Mouse (Mus musculus): ENCODE data around the gene Capn15.

Gene Capn15

DNA sequence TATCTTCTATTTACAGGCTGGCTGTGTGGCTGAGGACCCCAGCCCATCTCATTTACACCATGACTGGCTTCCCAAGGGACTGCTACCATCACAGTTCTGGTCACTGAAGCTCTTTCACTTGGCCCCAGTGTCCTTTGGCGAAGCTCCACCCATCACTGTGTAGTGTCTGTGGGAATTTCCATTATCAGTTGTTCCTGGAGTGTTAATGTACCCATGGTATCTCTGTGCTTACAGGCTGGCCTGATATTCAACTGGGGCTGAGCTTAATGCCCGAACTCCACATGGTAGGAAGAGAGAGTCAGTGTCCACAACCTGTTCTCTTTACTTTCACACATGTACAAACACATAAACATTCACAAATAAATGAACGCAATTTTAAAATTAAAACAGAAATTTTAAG lies 7.9 kb upstream of the Capn15 start:
- no peak for DNase-seq (ENCODE audit: low read depth, low spot score)

GRCm38 (mm10) chr17:25992274-25992673 lies 6.7 kb upstream of the Capn15 start:
- no peak for DNase-seq (ENCODE audit: low read depth, low spot score)

DNA sequence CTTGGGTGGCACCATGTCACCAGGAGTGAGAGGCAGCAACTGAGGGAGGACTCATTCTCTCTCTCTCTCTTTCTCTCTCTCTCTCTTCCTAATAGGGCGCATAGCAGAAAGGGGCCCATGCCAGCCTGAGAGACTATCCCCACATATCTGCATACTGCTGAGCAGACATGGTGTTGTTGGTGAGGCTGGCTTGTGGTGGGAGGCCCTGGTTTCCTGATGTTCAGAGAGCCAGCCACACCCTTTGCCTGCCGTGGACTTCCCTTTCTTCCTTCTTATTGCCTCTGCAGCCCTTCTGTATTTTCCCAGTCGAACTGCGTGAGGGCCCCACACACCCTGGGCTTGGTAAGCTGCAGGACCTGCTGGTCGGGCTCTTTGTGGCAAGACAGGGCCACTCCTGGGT lies 4.7 kb upstream of the Capn15 start:
- no peak for DNase-seq (ENCODE audit: low read depth, low spot score)

- DNase-seq (ENCODE audit: low read depth, low spot score): no peak
Measured at GRCm38 (mm10) chr17:25984556-25985305, 865 bp downstream of the Capn15 start.

DNA sequence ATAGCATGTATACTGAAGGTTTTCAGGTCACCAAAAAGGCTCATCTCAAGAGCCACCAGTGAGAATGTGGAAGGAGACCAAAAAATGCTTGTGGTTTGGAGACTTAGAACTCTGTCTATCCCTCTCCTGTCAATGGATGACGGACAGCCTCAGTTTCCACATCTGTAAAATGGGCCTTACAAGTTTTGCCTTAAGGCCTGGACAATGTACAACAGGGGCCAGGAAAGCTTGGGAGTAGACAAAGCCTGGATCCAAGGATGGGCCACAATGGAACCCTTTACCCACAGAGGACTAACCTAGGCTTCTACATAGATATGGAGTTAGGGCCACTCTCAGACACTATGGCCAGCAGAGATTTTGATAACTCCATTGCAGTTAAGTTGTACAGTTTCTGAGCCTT lies 1.5 kb downstream of the Capn15 start:
- DNase-seq (ENCODE audit: low read depth, low spot score): no peak

- DNase-seq (ENCODE audit: low read depth, low spot score): no peak
Measured at GRCm38 (mm10) chr17:25982913-25983312, 2.7 kb downstream of the Capn15 start.

- DNase-seq (ENCODE audit: low read depth, low spot score): no peak
Measured at GRCm38 (mm10) chr17:25980854-25981253, 4.7 kb downstream of the Capn15 start.

- no peak for DNase-seq (ENCODE audit: low read depth, low spot score)
Measured at GRCm38 (mm10) chr17:25979829-25980738, 5.5 kb downstream of the Capn15 start.

DNA sequence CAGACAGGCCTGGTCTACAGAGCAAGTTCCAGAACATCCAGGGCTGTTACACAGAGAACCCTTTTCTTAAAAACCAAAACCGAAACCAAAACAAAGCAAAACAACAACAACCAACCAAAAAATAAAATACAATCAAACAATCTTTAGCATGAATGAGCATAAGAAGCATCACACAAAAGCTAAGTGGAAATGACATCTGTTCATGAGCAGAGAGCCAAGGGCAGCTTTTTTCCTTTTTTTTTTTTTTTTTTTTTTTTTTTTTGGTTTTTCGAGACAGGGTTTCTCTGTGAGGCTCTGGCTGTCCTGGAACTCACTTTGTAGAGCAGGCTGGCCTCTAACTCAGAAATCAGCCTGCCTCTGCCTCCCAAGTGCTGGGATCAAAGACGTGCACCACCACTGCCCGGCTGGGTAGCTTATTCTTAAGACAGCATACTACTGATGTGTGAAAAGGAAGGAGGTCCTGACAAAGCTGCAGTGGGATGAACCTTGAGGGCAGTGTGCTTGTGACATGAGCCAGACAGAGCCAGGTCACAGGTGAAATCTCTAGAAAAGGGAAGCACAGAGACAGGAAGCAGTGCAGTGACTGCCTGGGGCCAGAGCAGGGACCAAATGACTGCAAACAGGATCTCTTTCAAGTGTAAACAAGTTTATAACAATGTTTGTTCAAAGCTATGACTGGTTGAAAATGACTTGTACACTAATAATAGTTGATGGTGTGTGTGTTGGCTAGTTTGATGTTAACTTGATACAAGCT lies 14.5 kb downstream of the Capn15 start:
- no peak for DNase-seq (ENCODE audit: low read depth, low spot score)

GRCm38 (mm10) chr17:25970448-25970847 lies 15.1 kb downstream of the Capn15 start:
- DNase-seq (ENCODE audit: low read depth, low spot score): no peak

- DNase-seq (ENCODE audit: low read depth, low spot score): no peak
Measured at GRCm38 (mm10) chr17:25968176-25968575, 17.4 kb downstream of the Capn15 start.

- no peak for DNase-seq (ENCODE audit: low read depth, low spot score)
Measured at GRCm38 (mm10) chr17:25967652-25968051, 17.9 kb downstream of the Capn15 start.

GRCm38 (mm10) chr17:25964271-25964670 lies 21.3 kb downstream of the Capn15 start:
- DNase-seq (ENCODE audit: low read depth, low spot score): no peak

DNA sequence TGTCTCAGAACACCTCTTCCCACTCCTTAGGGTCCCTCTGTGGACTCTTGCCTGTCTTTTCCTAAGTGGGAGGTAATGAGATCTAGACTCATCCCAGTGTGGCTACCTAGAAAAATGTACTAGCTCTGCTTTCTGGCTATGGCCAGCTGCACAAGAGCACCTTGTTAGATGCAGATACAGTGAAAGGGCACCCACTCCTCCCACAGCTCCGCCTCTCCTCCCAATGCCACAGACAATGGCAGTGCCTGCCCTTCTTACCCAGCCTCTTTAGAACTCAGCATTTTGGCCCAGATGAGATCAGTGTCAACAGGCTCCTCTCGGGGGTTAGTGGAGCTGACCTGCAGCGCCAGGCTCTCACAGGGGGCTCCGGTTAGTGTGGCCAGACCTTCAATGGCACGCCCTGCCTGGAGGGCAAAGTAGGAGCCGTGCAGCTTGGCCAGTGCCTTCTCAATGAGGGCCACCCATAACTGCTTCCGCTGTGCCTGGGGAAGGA lies 23.1 kb downstream of the Capn15 start:
- no peak for DNase-seq (ENCODE audit: low read depth, low spot score)

GRCm38 (mm10) chr17:25961566-25961965 lies 24.0 kb downstream of the Capn15 start:
- DNase-seq (ENCODE audit: low read depth, low spot score): no peak

GRCm38 (mm10) chr17:25959630-25960467 lies 25.7 kb downstream of the Capn15 start:
- no peak for DNase-seq (ENCODE audit: low read depth, low spot score)

GRCm38 (mm10) chr17:25958771-25959494 lies 26.7 kb downstream of the Capn15 start:
- DNase-seq (ENCODE audit: low read depth, low spot score): no peak

DNA sequence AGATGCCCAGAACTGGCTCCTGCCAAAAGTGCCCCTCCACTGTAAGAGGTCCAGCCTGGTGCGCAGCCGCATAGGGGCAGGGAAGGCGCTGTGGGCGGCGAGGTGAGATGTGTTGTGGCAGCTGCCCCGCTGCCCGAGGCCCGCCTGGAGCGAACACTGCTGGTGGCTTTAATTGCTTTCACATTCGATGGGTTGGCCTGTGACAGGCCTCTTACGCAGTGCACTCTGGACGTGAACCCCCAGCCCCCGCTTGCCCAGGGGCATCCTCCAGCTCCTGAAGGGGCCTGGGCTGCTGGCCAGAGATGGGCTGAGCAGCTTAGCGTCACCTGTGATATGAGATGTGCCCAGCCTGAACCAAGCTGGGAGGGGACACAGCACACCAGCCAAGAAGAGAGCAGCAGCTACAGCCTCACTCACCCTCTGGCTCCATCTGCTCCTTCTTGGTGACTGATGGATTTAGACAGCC lies 28.0 kb downstream of the Capn15 start:
- no peak for DNase-seq (ENCODE audit: low read depth, low spot score)

- DNase-seq (ENCODE audit: low read depth, low spot score): no peak
Measured at GRCm38 (mm10) chr17:25956631-25957030, 29.0 kb downstream of the Capn15 start.

DNA sequence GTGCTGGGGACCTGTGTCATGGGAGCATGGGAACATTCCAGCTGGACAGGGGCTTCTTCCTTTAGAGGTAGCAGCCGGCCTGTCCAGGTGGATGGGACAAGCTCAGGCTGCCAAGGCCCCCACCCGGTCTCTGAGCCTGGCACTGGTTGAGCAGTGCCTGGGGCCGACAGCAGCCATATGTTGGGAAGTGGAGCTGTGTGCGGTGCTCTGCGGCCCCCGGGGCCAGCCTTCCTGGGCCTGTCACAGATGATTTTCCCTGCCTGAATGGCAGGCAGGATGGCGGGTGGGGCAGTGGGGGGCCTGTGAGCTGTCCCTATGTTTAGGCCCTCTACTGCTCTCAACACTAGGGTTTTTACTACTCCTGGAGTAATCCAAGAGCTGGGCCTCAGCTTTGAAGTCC lies 29.4 kb downstream of the Capn15 start:
- no peak for DNase-seq (ENCODE audit: low read depth, low spot score)

All from ZHBTc4 (cell line).